Mouse (Mus musculus) C2C12 (cell line): ENCODE results near the gene Crnkl1.
"Not testable (repeated sequence)": the region's sequence is repeated elsewhere in the genome, so short reads cannot be mapped to it uniquely, and the experiment has no call there.

Source experiments
- CTCF ChIP-seq: IDR thresholded peaks from one replicate; pipeline ENCODE4 v1.5.1; 2011; ENCODE audit not compliant: control insufficient read depth, insufficient read depth, insufficient read length
- MYOG ChIP-seq: IDR thresholded peaks from one replicate; pipeline ENCODE4 v1.6.1; 2011; ENCODE audit not compliant: control insufficient read depth, insufficient read length; ENCODE audit errors: extremely low read depth

DNA sequence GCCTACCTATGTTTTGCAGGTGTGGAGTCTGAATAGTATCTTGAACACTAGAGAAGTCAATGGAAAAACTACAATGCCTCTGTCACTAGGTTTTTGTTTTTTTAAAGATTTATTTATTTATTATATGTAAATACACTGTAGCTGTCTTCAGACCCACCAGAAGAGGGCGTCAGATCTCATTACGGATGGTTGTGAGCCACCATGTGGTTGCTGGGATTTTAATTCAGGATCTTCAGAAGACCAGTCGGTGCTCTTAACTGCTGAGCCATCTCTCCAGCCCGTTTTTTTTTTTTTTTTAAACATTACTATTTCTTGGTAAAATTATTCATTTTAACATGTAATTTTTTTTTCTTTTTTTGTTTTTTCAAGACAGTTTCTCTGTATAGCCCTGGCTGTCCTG is 28.9 kb downstream of the Crnkl1 start:
- TF ChIP-seq MYOG, CTCF: not testable (repeated sequence)
